Mouse (Mus musculus) embryonic fibroblast, embryonic 13.5 days (primary cell): Measurements from ENCODE around the gene Ubxn7.

ENCODE experiments used
- CTCF ChIP-seq: IDR thresholded peaks from 2 replicates; pipeline ENCODE4 v1.5.1; 2011; ENCODE audit warnings: mild to moderate bottlenecking, control low read depth, low read length, moderate library complexity, borderline replicate concordance; ENCODE audit not compliant: insufficient read depth
- POLR2A ChIP-seq: IDR thresholded peaks from 2 replicates; pipeline ENCODE4 v1.6.1; 2011; ENCODE audit warnings: low read depth, mild to moderate bottlenecking, control low read depth, low read length, moderate library complexity

GRCm38 (mm10) chr16:32311970-32312369 is 20.1 kb upstream of the Ubxn7 start:
- no peak for TF ChIP-seq CTCF
- no peak for TF ChIP-seq POLR2A
